Mouse (Mus musculus) inflammation-experienced regulatory T-cells (primary cell): ENCODE measurements around the gene H2afb2. TPM values are rescaled to one million over a fixed set of nuclear protein-coding genes. Genes with fewer than 3 reads are reported as not detected.

ENCODE experiments used
- polyA plus RNA-seq, 2 experiments: library from polyadenylated mRNA; unstranded; fragments of 100-300 nt; shearing (Covaris generic); gene quantifications; one replicate each; pipeline ENCODE4 v1.2.1; 2017

H2afb2 gene
- polyA plus RNA-seq: not detected

DNA sequence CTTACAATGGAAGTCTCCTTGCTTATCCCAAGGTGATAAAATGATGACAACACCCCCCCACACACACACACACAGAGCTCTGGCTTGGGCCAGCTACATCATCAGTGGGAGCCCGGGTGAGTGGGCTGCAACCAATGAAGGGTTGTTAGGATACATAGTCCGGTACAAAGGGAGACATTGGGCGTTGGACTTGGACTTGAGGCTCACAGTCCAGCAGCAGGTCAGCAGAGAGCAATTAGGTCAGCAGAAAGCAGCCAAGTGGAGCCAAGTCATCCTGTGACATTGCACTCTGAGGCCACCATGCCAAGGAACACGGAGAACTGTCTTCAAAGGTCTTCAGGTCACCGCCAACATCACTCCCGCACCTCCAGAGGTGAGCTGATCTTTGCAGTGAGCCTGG, at the start of gene H2afb2:
Gene H2afb2, plus strand, starts transcription at position 301 of the 400 bp plus-strand sequence.

Other genes starting within 250 kb of the H2afb2 start
- under 1 TPM in 1 of 2 experiments, not detected in 1; 0.53 TPM for gene Cpxcr1, start 232.2 kb upstream of the H2afb2 start, polyA plus RNA-seq